Mouse (Mus musculus) midbrain, postnatal 0 days (tissue): ENCODE measurements around the gene Il18bp. TPM values are rescaled to one million over a fixed set of nuclear protein-coding genes. Genes with fewer than 3 reads are reported as not detected.
"Not testable (repeated sequence)": the region's sequence is repeated elsewhere in the genome, so short reads cannot be mapped to it uniquely, and the experiment has no call there.

Experiments
- ATAC-seq: fragments of 200-750 bp; cut with Nextera tagmentation; 2 replicates; pipeline ENCODE4 v1.8.0; 2017; ENCODE audit warnings: moderate number of reproducible peaks, mild to moderate bottlenecking, moderate TSS enrichment, moderate library complexity; ENCODE audit not compliant: low FRiP score
- DNase-seq: peaks from one replicate; pipeline ENCODE4 v3.0.0-alpha.2; 2015; ENCODE audit warnings: low spot score
- H3K27ac ChIP-seq: fragments of 300-500 bp; sonication (generic); 2 replicates; pipeline ENCODE4 v1.5.1; 2014; ENCODE audit warnings: low read depth, mild to moderate bottlenecking, low read length, mixed read lengths
- H3K27me3 ChIP-seq: fragments of 300-500 bp; sonication (generic); 2 replicates; pipeline ENCODE4 v1.6.1; 2014; ENCODE audit warnings: low read length, control low read depth, mixed read lengths; ENCODE audit not compliant: insufficient read depth
- H3K36me3 ChIP-seq: fragments of 300-500 bp; sonication (generic); 2 replicates; pipeline ENCODE4 v1.6.1; 2014; ENCODE audit warnings: low read length, control low read depth, mixed read lengths; ENCODE audit not compliant: insufficient read depth
- H3K4me1 ChIP-seq: fragments of 300-500 bp; sonication (generic); 2 replicates; pipeline ENCODE4 v1.6.1; 2014; ENCODE audit warnings: mild to moderate bottlenecking, control low read depth, antibody characterized with exemption, low read length, mixed read lengths; ENCODE audit not compliant: insufficient read depth
- H3K4me2 ChIP-seq: fragments of 300-500 bp; sonication (generic); 2 replicates; pipeline ENCODE4 v1.6.1; 2014; ENCODE audit warnings: low read depth, mild to moderate bottlenecking, low read length, mixed read lengths; ENCODE audit not compliant: poor library complexity, severe bottlenecking
- H3K4me3 ChIP-seq: fragments of 300-500 bp; sonication (generic); 2 replicates; pipeline ENCODE4 v1.5.1; 2014; ENCODE audit warnings: low read depth, mild to moderate bottlenecking, low read length, moderate library complexity
- H3K9ac ChIP-seq: fragments of 300-500 bp; sonication (generic); replicated peaks from 2 replicates; pipeline ENCODE4 v1.6.1; 2014; ENCODE audit warnings: mild to moderate bottlenecking, low read length, moderate library complexity, mixed read lengths; ENCODE audit not compliant: poor library complexity, severe bottlenecking
- H3K9me3 ChIP-seq: fragments of 300-500 bp; sonication (generic); 2 replicates; pipeline ENCODE4 v1.6.1; 2016; ENCODE audit warnings: low read length, control low read depth
- CTCF ChIP-seq: IDR thresholded peaks from 2 replicates; pipeline ENCODE4 v1.5.1; 2016; ENCODE audit warnings: antibody characterized with exemption, mild to moderate bottlenecking
- WGBS: fragments of 180-500 bp; shearing (Covaris S2); extraction: QIAGEN DNeasy Blood & Tissue Kit; methylation state at CpG from one replicate; pipeline ENCODE4 v1.1.7; 2014; 5-methylcytosine and 5-hydroxymethylcytosine counted together
- polyA plus RNA-seq: library from polyadenylated mRNA; unstranded; fragments of >200 nt; fragmentation: Nextera tagmentation; extraction: Ambion mirVana; gene quantifications from 2 replicates; pipeline ENCODE4 v1.2.1, GENCODE M21; 2015
- total RNA-seq: library from RNA; depleted of rRNA; stranded (reverse); fragments of >200 nt; gene quantifications from 2 replicates; pipeline ENCODE4 v1.2.3, GENCODE M21; 2014

Gene Il18bp
- total and polyA plus RNA-seq, 2 experiments from 2014 or later, result 4.2 to 7.7 TPM

DNA sequence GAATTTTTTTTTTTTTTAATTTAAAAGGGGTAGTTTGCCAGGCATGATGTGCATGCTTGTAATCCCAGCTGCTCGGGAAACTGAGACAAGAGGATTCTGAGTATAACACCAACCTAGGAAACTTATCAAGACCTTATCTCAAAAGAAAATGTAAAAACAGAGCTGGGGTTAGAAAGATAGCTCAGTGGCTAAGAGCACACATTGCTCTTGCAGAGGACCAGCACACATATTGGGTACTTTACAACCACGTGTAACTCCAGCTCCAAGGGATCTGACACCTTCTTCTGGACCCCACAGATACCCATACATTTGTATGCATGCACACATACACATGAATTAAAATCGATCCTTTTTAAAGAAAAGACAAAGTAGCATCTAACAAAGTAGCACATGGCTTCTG, 42.9 kb upstream of the Il18bp start:
- 95% methylated on average over 3 of the region's 3 CpGs for WGBS
- H3K4me1 ChIP-seq, result peaks cover 8% of the 10 kb centered on the region; the same call in 1 of the 2 replicates

GRCm38 (mm10) chr7:102048524-102048923, 30.0 kb upstream of the Il18bp start:
- DNase-seq, H3K9me3 ChIP-seq, H3K27me3 ChIP-seq, H3K4me1 ChIP-seq, H3K27ac ChIP-seq, ATAC-seq, H3K4me3 ChIP-seq, H3K36me3 ChIP-seq, H3K9ac ChIP-seq, H3K4me2 ChIP-seq: not testable (repeated sequence)
- peak; percentile 37 for TF ChIP-seq CTCF

More for the DNA sequence above, 42.9 kb upstream of the Il18bp start:
- no peak overlapping the region for H3K4me3 ChIP-seq
- no peak for TF ChIP-seq CTCF
- H3K36me3 ChIP-seq, result peaks cover 4% of the 10 kb centered on the region; the same call in 1 of the 2 replicates
- no peak overlapping the region for H3K27ac ChIP-seq
- H3K9ac ChIP-seq, result no peak overlapping the region
- H3K4me2 ChIP-seq, result no peak overlapping the region
- ATAC-seq, result no peak
- DNase-seq, result no peak
- no peaks in the 10 kb centered on the region for H3K9me3 ChIP-seq
- H3K27me3 ChIP-seq, result no peaks in the 10 kb centered on the region

DNA sequence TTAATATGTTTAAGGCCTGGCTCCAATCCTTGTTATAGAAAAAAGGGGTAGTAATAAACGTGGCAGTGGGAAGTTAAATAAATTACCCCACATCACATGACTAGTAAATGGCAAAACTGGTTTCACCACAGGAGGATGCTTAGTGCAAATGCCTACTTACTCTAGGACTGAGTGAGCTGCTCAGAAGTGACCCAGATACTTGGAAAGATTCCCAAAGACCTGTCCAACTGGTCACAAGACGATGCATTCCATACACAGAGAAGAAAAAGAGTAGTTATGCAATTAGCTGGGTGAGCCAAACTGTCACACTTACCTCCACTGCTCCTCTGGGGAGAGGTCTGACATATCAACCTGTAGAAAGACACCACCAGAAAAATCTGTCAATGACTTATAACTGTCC, 23.8 kb upstream of the Il18bp start:
- H3K4me2 ChIP-seq, result no peak overlapping the region
- H3K4me1 ChIP-seq, result no peaks in the 10 kb centered on the region
- no peaks in the 10 kb centered on the region for H3K27me3 ChIP-seq
- ATAC-seq (no peak), DNase-seq (no peak)
- no peaks in the 10 kb centered on the region for H3K9me3 ChIP-seq
- no peak overlapping the region for H3K4me3 ChIP-seq
- H3K27ac ChIP-seq, result no peak overlapping the region
- peaks cover 20% of the 10 kb centered on the region for H3K36me3 ChIP-seq
- WGBS, result 89% methylated on average over 2 of the region's 2 CpGs
- no peak overlapping the region for H3K9ac ChIP-seq
- no peak for TF ChIP-seq CTCF

GRCm38 (mm10) chr7:102037318-102037717, 18.8 kb upstream of the Il18bp start:
- Histone ChIP-seq H3K4me3 (no peak overlapping the region), H3K9me3 (no peaks in the 10 kb centered on the region), H3K4me2 (no peak overlapping the region), H3K36me3 (peaks cover 49% of the 10 kb centered on the region), H3K27ac (no peak overlapping the region), H3K4me1 (no peaks in the 10 kb centered on the region), H3K9ac (no peak overlapping the region), H3K27me3 (no peaks in the 10 kb centered on the region)
- TF ChIP-seq CTCF, result no peak
- DNase-seq (no peak), ATAC-seq (no peak)
- WGBS, result 89% methylated on average over 3 of the region's 3 CpGs

GRCm38 (mm10) chr7:102035534-102035933, 17.0 kb upstream of the Il18bp start:
- Histone ChIP-seq H3K4me2 (no peak overlapping the region), H3K27me3 (no peaks in the 10 kb centered on the region), H3K9me3 (no peaks in the 10 kb centered on the region), H3K36me3 (peaks cover 64% of the 10 kb centered on the region), H3K9ac (no peak overlapping the region), H3K4me3 (no peak overlapping the region), H3K4me1 (no peaks in the 10 kb centered on the region), H3K27ac (no peak overlapping the region)
- ATAC-seq, result no peak
- WGBS, result 99% methylated on average over 2 of the region's 2 CpGs
- no peak for DNase-seq
- TF ChIP-seq CTCF, result no peak

- peak; percentile 33; the same call in 1 of the 2 replicates for TF ChIP-seq CTCF
- Histone ChIP-seq H3K4me1 (no peaks in the 10 kb centered on the region), H3K36me3 (peaks cover 66% of the 10 kb centered on the region), H3K27me3 (no peaks in the 10 kb centered on the region), H3K9me3 (no peaks in the 10 kb centered on the region), H3K9ac (no peak overlapping the region), H3K4me2 (no peak overlapping the region), H3K27ac (no peak overlapping the region), H3K4me3 (no peak overlapping the region)
- ATAC-seq, result no peak
- 87% methylated on average over 1 of the region's 1 CpGs for WGBS
- no peak for DNase-seq
Observed at GRCm38 (mm10) chr7:102034904-102035303, 16.4 kb upstream of the Il18bp start.
